Mouse (Mus musculus) megakaryocyte, embryonic 14.5 days (primary cell): ENCODE data around the gene Chchd5. TPM values are rescaled to one million over a fixed set of nuclear protein-coding genes. Genes with fewer than 3 reads are reported as not detected.

ENCODE experiments used
- H3K27me3 ChIP-seq: replicated peaks from 2 replicates; pipeline ENCODE3; 2012; ENCODE audit warnings: inconsistent platforms
- H3K36me3 ChIP-seq: replicated peaks from 2 replicates; pipeline ENCODE3; 2012; ENCODE audit warnings: low read length, inconsistent platforms, mixed read lengths
- H3K4me1 ChIP-seq: 2 replicates; pipeline ENCODE4 v1.6.1; 2012; ENCODE audit warnings: inconsistent platforms
- H3K4me3 ChIP-seq: replicated peaks from 2 replicates; pipeline ENCODE3; 2012; ENCODE audit warnings: moderate library complexity, mild to moderate bottlenecking, inconsistent platforms
- H3K9me3 ChIP-seq: 2 replicates; pipeline ENCODE4 v1.6.1; 2012; ENCODE audit warnings: inconsistent platforms
- FLI1 ChIP-seq: IDR thresholded peaks from 2 replicates; pipeline ENCODE4 v1.6.1; 2012; ENCODE audit warnings: low read length, inconsistent platforms, mixed read lengths
- GATA1 ChIP-seq: IDR thresholded peaks from 3 replicates; pipeline ENCODE4 v1.6.1; 2012; ENCODE audit warnings: mixed read lengths, low read length, inconsistent platforms, borderline replicate concordance
- polyA plus RNA-seq: library from polyadenylated mRNA; stranded (reverse); fragments of >175 nt; gene quantifications from 2 replicates; pipeline ENCODE4 v1.2.3, GENCODE M21; 2012; ENCODE audit warnings: low replicate concordance; ENCODE audit not compliant: insufficient read depth

Gene Chchd5
- polyA plus RNA-seq, 1 experiment, result 19.5 TPM

DNA sequence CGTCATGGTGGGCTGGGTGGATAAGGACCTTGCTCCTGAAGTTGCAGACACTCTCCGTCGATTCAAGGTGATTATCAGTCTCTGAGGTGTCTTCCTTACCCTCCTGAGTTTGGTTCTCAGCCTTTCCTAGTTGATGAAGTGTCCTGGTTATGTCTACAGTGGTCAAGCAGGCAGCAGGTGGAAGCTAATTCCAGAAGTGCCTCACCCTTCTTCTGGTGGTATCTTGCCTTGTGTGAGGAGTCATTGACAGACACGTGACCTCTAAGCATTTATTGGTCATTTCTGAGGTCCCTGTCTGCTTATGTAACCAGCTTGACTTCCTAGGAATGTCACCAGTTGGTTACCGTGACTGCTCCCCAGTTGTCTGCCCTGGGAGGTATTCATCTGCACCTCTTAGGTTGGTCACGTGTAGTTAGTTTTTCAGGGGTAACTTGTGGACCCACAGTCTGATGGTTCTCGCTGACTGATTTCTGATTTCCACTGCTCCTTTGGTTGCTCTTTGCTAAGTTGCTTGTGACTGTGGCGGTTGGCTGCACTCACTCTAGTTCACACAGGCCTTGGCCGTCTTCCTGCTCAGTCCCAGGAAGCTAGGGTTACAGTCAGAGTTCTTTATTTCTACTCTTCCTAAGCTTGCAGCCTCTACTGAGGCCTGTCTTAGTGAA is 13.7 kb upstream of the Chchd5 start:
- Histone ChIP-seq H3K4me3 (no peak overlapping the region), H3K27me3 (no peaks in the 10 kb centered on the region), H3K9me3 (no peaks in the 10 kb centered on the region), H3K36me3 (peaks cover 95% of the 10 kb centered on the region), H3K4me1 (no peaks in the 10 kb centered on the region)
- TF ChIP-seq FLI1, result no peak
- TF ChIP-seq GATA1, result no peak

DNA sequence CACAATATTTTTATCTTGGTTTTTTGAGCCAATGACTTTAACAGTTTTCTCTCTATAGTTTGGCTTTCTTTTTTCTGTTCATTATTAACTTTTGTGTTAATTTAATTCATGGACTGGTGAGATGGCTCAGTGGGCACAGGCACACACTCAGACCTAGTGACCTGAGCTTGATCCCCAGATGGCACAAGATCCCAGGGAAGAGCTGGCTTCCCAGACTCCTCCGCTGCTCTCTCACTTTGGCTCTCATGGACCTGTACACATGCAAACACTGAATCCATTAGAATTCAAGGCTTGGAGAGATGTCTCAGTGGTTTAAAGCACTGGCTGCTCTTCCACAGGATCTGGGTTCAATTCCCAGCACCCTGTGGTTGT is 13.1 kb upstream of the Chchd5 start:
- Histone ChIP-seq H3K4me1 (no peaks in the 10 kb centered on the region), H3K27me3 (no peaks in the 10 kb centered on the region), H3K9me3 (no peaks in the 10 kb centered on the region), H3K4me3 (no peak overlapping the region), H3K36me3 (peaks cover 97% of the 10 kb centered on the region)
- TF ChIP-seq FLI1, result no peak
- TF ChIP-seq GATA1, result no peak

DNA sequence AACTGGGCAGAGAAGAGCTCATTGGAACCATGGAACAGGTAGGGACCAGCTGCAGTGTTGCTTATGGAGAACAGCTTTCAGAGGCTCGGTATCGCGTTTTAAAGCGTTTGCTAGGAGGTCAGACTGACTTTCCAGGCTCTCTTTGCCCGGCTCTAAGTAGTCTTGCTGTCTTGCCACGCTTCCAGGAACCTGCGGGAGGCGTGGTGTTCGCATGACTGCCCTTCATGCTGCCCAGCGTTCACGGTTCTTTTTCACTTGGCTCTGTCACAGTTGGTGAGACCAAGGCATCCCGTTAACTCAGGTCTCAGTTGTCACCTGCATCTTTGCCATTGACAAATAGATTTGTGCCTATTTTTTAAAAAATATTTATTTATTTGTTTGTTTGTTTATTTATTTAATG is 11.4 kb upstream of the Chchd5 start:
- peaks cover 95% of the 10 kb centered on the region for H3K36me3 ChIP-seq
- H3K4me3 ChIP-seq, result no peak overlapping the region
- no peaks in the 10 kb centered on the region for H3K9me3 ChIP-seq
- H3K4me1 ChIP-seq, result no peaks in the 10 kb centered on the region
- H3K27me3 ChIP-seq, result no peaks in the 10 kb centered on the region
- TF ChIP-seq GATA1 (no peak), FLI1 (no peak)

DNA sequence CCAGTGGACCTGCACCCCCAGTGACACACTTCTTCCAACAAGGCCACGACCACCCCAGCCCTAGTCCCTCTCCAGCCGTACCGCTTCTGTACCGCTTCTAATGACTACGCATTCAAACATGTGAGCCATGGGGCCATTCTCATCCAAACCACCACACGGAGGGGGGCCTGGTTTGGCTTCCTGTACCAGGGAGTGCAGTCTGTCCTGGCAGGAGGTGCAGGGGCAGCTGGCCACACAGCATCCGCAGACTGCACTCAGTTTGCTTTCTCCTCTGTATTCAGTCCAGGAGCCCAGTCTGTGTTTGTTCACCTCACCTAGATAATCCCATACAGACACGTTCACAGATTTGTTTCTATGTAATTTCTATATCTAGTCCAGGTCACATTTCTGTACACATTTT is 7.5 kb upstream of the Chchd5 start:
- H3K36me3 ChIP-seq, result peaks cover 94% of the 10 kb centered on the region
- H3K9me3 ChIP-seq, result no peaks in the 10 kb centered on the region
- H3K4me3 ChIP-seq, result no peak overlapping the region
- no peaks in the 10 kb centered on the region for H3K4me1 ChIP-seq
- TF ChIP-seq GATA1, result no peak
- no peaks in the 10 kb centered on the region for H3K27me3 ChIP-seq

DNA sequence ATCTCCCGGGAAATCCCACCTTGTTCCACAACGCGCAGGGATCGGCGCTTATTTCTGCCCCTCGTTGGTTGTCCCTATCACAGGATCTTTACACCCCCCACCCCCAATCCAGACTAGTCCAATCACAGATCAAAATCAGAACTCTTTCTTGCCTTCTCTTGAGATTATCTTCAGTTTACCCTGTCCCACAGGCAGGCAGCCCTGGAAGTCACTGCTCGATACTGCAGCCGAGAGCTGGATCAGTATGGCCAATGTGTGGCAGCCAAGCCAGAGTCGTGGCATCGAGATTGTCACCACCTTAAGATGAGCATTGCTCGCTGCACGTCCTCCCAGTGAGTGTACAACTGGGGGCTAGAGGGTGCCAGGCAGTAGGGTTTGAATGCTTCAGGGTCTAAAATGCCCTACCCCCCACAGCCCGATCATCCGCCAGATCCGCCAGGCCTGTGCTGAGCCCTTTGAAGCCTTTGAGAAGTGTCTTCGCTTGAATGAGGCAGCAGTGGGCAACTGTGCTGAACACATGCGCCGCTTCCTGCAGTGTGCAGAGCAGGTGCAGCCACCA is 566 bp downstream of the Chchd5 start:
- Histone ChIP-seq H3K4me1 (peaks cover 38% of the 10 kb centered on the region), H3K36me3 (peaks cover 64% of the 10 kb centered on the region)

DNA sequence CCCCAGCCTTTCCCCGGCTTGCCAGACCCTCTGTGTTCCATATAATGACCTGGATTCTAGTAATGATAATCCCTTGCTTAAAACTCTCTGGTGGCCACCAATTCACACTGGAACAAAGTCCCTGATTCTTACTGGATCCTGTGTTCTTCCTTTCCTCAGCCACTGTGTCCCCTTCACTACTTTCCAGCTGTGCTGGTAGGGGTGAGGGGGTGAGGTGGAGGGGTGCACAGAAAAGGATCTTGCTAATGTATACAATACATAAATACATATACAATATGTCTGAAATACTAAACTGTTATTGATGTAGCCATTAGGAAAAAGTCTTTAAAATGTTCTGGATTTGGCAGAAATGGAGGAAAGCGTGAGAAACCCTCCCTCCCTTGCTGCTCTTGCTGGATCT is 1.3 kb downstream of the Chchd5 start:
- no peaks in the 10 kb centered on the region for H3K9me3 ChIP-seq
- no peaks in the 10 kb centered on the region for H3K27me3 ChIP-seq
- peaks cover 57% of the 10 kb centered on the region for H3K36me3 ChIP-seq
- TF ChIP-seq GATA1 (no peak), FLI1 (no peak)
- peak overlapping the region; percentile 94 for H3K4me3 ChIP-seq
- H3K4me1 ChIP-seq, result peaks cover 38% of the 10 kb centered on the region

More for the DNA sequence above, 566 bp downstream of the Chchd5 start:
- Histone ChIP-seq H3K4me3 (peak overlapping the region; percentile 94), H3K27me3 (no peaks in the 10 kb centered on the region), H3K9me3 (no peaks in the 10 kb centered on the region)
- no peak for TF ChIP-seq GATA1
- TF ChIP-seq FLI1, result no peak

DNA sequence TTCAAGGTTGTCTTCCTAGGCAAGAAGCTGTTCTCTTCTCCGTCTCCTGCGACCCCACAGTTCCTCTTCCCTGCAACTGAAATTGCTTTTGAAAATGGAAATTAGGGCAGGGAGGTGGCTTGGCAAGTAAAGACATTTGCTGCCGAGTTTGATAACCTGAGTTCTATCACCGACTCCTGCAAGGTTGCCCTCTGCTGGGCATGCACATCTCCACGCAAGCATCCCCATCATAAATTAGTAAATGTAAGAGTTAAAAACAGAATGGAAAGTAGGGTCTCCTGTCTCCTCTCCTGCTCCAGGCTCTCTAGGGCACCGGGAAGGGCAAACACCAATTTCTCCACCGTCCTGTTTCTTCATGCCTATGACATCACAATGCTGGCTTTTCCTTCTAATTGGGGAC is 2.7 kb downstream of the Chchd5 start:
- Histone ChIP-seq H3K9me3 (no peaks in the 10 kb centered on the region), H3K27me3 (no peaks in the 10 kb centered on the region), H3K4me3 (no peak overlapping the region), H3K36me3 (peaks cover 44% of the 10 kb centered on the region), H3K4me1 (peaks cover 38% of the 10 kb centered on the region)
- no peak for TF ChIP-seq GATA1
- no peak for TF ChIP-seq FLI1

DNA sequence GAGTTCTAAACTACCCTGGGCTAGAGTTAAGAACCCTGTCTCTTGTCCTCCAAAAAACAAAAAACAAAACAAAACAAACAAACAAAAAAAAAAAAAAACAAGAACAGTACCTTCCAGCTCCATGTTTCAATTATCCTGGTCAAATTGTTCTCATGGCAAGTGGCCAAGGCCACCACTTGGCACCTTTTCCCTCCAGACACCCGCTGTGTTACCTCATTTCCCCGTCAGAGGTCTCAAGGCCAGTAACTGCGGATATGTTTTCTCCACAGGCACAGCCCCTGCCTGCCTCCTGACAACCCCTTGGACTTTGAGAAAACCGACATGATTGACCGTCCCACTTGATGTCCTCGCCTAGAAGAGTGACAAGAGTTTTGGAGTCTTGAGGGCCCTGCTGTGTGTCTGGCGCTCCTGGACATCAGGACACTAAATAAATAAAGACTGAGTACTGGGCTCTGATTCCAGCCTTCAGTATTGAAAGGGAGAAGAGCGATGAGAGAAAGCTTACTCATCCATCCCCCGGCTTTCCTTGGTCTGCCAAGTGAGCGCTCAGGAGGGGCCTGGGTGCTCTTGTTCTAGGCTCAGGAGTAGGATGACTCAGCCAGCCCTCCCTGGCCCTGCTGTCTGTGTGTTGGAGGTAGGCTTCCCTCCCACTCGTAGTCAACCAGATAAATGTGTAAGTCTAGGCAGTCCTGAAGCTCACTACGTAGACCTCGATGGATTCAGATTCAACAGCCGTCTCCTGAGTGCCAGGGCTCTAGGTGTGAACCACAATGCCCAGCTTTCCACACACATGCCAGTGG is 3.7 kb downstream of the Chchd5 start:
- no peaks in the 10 kb centered on the region for H3K9me3 ChIP-seq
- H3K27me3 ChIP-seq, result no peaks in the 10 kb centered on the region
- no peak overlapping the region for H3K4me3 ChIP-seq
- TF ChIP-seq FLI1 (no peak), GATA1 (no peak)
- H3K4me1 ChIP-seq, result peaks cover 37% of the 10 kb centered on the region
- peaks cover 43% of the 10 kb centered on the region for H3K36me3 ChIP-seq

DNA sequence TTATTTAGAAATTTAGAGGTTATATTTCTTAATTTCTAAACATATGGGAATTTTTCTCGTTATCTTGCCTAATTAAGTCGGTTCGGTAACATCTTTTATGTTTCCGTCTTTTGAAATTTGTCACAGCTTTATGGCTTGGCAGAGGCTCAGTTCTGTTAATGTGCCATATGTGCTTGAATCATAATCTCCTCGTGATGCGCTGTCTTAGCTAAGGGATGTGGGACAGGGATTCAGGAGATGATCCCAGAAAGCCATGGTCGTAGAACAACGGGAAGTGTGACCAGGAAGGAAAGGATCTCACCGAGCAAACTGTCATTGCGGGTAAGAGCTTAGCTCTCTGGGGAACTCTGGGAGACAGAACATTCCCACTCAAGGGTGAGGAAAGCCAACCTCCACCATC is 10.4 kb downstream of the Chchd5 start:
- Histone ChIP-seq H3K9me3 (no peaks in the 10 kb centered on the region), H3K4me3 (no peak overlapping the region), H3K27me3 (peaks cover 2% of the 10 kb centered on the region), H3K4me1 (peaks cover 14% of the 10 kb centered on the region), H3K36me3 (peaks cover 7% of the 10 kb centered on the region)
- TF ChIP-seq FLI1 (no peak), GATA1 (no peak)

DNA sequence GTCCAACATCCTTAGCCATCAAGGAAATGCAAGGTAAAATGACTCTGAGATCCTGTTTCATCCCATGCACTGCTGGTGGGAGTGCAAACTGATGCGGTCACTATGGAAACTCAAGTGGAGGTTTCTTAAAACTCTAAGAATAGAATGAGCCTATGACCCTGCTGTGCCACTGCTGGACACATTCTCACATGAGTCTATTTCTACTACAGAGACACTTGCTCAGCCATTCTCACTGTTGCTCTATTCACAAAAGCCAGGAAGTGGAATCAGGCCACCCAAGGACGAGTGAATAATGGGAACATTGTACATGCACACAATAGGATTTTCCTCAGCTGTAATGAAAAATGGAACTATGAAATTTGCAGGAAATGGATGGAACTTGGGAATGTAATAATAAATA is 19.3 kb downstream of the Chchd5 start:
- H3K36me3 ChIP-seq, result no peaks in the 10 kb centered on the region
- TF ChIP-seq FLI1 (no peak), GATA1 (no peak)
- peaks cover 2% of the 10 kb centered on the region for H3K27me3 ChIP-seq
- peaks cover 15% of the 10 kb centered on the region for H3K9me3 ChIP-seq
- peaks cover 7% of the 10 kb centered on the region for H3K4me1 ChIP-seq
- H3K4me3 ChIP-seq, result no peak overlapping the region
